Mouse (Mus musculus) yolk sac, embryonic 10.5 days (tissue): Measurements from ENCODE around the gene Csrnp1.

Experiments
- DNase-seq: peaks from one replicate; pipeline ENCODE4 v3.0.0-alpha.2; 2017; ENCODE audit warnings: low spot score

Gene Csrnp1

GRCm38 (mm10) chr9:120001945-120002725, 17.7 kb upstream of the Csrnp1 start:
- peak; percentile 95 for DNase-seq

GRCm38 (mm10) chr9:120000761-120001160, 16.3 kb upstream of the Csrnp1 start:
- DNase-seq, result no peak

- no peak for DNase-seq
Measured at GRCm38 (mm10) chr9:119999636-120000035, 15.2 kb upstream of the Csrnp1 start.

DNA sequence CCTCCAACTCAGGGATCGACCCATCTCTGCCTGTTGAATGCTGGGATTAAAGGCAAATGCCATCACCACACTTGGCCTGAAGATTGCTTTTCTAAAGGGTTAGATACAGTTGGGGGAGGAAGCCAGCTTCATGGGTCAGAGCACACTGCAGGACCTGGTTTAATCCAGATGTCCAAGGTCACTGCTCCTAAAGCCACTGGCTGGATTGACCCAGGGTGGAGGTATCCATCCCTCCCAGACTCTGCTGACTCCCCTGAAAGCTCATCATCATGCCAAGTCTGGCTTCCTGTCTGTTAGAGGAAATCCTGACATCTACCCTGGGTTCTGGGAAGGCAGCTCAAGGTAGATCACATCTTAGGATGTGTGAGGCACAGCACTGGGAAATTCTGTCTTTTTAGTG, 14.3 kb upstream of the Csrnp1 start:
- DNase-seq, result no peak

GRCm38 (mm10) chr9:119996080-119996479, 11.6 kb upstream of the Csrnp1 start:
- no peak for DNase-seq

- peak; percentile 71 for DNase-seq
Measured at GRCm38 (mm10) chr9:119994207-119994606, 9.7 kb upstream of the Csrnp1 start.

- no peak for DNase-seq
Measured at GRCm38 (mm10) chr9:119993092-119993844, 8.8 kb upstream of the Csrnp1 start.

DNA sequence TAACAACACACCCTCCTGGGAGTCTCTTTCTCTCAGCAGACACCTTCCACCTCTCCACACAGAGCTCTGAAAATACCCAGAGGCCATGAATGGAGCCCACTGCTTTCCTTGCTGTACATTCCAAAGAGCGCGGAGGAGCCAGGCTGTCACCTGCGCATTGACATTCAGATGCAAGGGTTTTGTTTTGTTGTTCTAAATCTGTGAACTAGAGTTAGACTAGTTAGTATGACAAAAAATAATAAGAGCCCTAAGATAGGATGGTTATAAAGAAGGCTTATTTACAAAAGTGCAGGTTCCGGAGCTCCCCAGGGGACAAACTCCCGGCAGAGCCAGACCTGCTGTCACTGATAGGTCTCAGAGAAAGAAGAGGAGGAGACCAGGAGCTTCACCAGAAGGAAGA, 6.9 kb upstream of the Csrnp1 start:
- DNase-seq, result no peak

- DNase-seq, result no peak
Measured at GRCm38 (mm10) chr9:119988304-119988703, 3.8 kb upstream of the Csrnp1 start.

DNA sequence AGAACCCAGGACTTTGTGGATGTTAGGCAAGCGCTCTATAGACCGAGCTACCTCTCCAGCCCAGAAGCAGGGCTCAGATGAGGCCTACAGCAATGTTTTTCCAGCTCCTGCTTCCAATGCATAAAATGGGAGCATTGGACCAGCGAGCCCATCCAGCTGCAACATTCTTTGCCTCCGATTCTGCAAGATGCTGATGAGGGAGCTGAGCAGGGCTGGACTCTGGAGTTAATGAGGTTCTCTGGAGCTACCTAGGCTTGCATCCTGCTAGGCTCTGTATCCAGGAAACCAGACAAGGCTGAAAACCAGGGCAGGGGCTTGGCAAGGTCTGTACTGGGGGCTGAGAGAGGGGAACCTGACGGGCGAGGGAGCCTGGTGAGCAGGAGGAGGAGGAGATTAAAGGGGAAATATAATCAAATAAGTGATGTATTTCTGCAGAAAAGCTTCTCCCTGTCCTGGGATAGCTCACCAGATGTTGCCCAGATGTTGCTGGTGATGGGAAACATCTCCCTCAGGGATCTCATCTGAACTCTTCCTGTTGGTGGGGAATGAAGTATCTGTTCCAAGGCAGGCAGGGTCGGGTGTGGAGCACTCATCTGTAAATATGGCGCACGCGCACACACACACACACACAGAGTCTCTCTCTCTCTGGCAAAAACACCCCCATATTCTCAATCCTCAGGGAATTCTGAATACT, 1.6 kb upstream of the Csrnp1 start:
- DNase-seq, result no peak

DNA sequence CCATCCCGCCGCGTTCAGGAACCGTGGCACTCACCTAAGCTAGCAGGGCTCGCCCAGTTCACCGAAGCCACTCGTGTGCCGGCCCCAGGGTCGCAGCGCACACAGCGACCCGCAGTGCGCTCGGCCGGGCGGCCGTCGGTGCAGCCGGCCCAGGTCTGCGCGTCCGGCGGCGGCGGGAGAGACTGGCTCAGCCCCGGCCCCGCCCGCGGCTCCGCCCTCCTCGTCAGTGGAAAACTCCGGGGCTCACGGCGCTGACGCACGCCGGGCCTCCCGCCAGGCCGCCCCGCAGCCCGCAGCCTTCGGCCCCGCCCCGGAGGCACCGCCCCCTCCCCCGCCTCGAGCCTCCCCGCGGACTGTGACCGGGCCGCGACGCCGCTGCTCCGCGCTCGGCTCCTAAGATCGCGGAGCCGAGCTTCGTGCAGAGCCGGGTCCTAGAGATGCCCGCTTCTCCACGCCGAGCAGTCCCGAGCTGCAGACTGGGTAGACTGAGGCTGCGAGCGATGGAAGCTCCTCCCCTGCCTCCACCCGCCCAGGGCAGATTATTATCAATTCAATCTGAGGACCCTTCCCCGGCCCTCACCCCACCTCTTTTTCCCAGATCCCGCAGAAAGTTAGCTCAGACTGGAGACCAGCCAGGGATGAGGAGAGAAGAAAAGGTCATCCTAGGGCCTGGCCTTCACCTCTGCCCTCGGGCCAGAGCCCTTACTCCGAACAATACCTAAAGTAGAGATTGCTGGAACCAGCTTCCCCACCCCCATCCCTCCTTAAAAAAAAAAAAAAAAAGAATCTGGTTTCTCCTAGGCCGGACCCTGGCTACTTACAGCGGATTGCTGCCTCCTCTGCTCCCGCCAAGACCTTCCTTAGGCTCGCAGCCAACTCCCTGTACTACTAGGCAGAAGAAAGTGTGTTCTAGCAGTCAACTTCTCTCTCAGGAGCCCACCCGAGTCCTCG, 598 bp downstream of the Csrnp1 start:
- DNase-seq, result peak; percentile 90

- DNase-seq, result peak; percentile 47
Measured at GRCm38 (mm10) chr9:119982956-119983551, 1.4 kb downstream of the Csrnp1 start.

GRCm38 (mm10) chr9:119982241-119982811, 2.1 kb downstream of the Csrnp1 start:
- DNase-seq, result peak; percentile 58

- peak; percentile 84 for DNase-seq
Measured at GRCm38 (mm10) chr9:119981183-119982179, 3.0 kb downstream of the Csrnp1 start.

DNA sequence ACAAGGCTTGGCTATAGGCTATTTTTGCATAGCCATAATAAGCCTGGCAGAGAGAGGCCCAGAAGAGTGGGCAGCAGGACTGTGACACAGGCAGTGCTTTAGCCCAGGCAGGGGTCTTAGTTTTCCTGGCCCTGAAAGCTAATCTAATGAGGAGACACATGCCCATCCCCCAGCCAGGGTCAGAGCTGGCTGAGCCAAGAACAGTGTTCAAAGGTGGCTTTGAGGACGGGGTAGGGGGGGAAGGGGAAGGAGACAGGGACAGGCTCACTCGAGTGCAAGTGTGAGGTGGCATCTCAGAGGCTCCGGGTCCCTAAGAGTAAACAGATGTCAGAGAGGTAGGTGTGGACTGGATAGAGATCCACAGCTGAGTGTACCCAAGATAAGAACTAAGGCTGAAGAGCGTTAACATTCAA, 3.7 kb downstream of the Csrnp1 start:
- DNase-seq, result peak; percentile 83

DNA sequence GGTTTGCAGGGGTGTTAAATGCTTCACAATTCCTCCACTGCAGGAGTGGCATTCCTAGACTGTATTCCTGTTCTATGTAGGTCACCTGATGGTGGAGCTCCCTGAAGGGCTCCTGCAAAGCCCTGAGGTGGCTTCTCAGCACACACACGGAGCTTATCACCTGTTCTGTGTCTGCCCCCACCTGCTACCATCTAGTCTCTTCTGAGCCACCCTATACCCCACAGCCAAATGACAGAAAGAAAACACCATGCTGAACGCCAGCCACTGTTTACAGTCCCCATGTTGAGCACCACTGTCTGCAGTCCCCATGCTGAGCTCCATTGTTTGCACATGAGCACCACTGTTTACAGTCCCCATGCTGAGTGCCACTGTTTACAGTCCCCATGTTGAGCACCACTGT, 4.7 kb downstream of the Csrnp1 start:
- DNase-seq, result peak; percentile 43

DNA sequence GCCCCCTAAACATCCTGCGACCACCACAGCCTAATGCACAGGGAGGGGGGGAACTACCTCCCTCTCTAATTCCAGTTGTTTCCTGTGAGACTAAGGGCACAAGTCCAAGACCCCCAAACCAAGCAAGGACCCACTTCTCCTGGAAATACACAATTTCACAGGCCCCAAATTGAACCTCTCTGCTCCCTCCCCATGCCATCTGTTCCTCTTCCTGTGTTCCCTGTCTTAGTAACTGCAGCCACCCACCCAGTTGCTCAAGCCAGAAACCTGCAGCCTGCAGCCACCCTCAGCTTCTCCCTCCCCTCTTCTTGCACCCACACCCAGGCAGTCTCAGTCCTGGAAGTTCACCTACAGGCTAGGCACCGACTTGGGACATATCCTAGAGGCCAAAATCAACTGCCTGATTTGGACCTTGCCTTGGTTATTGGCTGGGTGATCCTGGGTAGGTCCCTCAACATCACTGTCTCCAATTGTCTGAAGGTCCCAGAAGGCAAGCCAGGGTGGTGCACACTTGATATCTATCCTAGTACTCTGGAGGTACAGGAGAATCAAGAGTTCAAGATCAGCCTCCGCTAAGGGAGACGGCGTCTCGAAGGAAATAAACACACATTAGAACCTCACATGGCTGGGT, 5.5 kb downstream of the Csrnp1 start:
- DNase-seq, result no peak

DNA sequence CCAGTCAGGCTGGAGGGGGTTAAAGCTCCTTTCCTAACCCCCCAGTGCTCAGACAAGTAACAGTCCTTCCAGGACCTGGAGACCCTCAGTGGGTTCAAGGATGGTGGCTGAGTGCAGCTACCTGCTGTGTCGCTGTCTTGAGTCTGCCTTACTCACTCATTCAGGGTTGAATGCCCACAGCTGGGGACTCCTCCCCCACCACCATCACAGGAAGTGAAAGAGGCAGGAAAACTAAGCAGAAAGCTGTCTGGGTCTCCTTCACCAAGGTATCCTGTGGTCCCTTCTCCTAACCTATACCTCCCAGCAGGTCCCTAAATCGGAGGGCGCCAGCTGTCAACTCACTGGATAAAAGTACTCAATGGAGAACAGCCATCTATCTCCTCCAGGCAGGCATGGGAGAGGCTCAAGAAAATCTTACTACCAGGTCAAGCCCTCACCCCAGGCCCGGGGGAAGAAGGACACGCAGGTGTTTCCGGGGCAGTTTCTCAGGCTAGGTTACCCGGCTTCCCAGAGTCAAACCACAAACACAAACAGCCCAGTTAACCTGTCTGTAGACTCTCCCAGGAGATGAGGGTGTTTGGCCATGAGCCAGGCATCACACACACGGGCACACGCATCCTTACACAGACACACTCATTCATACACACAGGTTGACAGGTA, 6.2 kb downstream of the Csrnp1 start:
- DNase-seq, result no peak
